ENCODE assay signal across 8 mouse cellular contexts in the genomic region with DNA sequence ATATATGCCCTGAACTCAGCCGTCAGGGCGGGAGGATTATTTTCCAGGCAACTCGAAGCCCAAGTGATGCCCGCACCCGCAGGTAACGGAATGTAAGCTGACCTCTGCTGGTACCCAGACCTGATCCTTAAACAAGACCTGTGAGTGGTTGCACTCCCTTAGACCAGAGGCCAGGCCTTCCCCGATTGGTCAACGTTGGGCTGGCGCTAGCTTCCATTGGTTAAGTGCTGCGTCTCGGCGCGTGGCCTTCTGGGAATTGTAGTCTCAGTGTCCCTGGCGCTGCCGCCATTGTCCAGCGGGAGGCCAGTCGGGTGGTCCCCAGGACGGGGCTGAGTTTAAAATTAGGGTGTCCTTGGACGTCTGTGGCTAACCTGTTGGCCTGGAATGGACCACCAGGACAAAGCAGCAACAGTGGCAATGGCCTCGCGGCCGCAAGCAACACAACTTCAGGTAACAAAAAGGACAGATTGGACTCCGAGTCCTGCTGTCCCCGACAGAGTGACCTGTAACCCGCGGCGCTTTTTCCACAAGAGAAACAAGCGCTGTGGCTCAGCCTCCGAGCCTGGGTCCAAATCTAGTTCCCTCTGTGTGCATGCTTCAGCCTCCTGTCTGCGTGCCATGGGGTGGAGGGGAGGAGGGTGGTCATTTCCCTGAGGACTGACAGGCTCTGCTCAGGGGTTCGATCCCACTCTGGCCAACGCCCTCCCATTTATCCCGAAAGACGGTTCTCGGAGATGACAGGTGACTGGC. TPM values are rescaled to one million over a fixed set of nuclear protein-coding genes. Genes with fewer than 3 reads are reported as not detected.
DNase-seq lines count a peak whose midpoint lies in the region; ATAC-seq and TF ChIP-seq lines count a peak whose summit lies in the region.

A gene (plus strand): TSS at position 267 of the 750 bp plus-strand sequence.

- peak; percentile 29; the same call in 1 of the 2 replicates for TF ChIP-seq CTCF in lung, postnatal 0 days (IDR thresholded peaks at IDR 0.05)

- peak; percentile 100 for ATAC-seq in frontal cortex, adult (ENCODE audit: low TSS enrichment)
- peak; percentile 100 for ATAC-seq in lung, postnatal 0 days

- peak within 1 kb of the TSS; percentile 72 for H3K4me3 ChIP-seq in hindbrain, embryonic 10.5 days
- H3K4me3 ChIP-seq in lung, postnatal 0 days (ENCODE audit: low read depth, low read length), result peak within 1 kb of the TSS; percentile 61

- peak within 1 kb of the TSS; percentile 57 for H3K9ac ChIP-seq in lung, postnatal 0 days (replicated peaks; ENCODE audit: low read depth)

- H3K27me3 ChIP-seq in hindbrain, embryonic 10.5 days (ENCODE audit: insufficient read depth, poor library complexity, severe bottlenecking), result no peaks in the 10 kb centered on the region
- H3K27me3 ChIP-seq in lung, postnatal 0 days (replicated peaks; ENCODE audit: insufficient read depth, low read length), result no peaks in the 10 kb centered on the region

- TF ChIP-seq EP300 in lung, postnatal 0 days (IDR thresholded peaks at IDR 0.05), result no peak

- 1% methylated on average over 35 of the region's 35 CpGs for WGBS in hindbrain, embryonic 10.5 days
- WGBS in lung, postnatal 0 days, result under 1% methylated on average over 35 of the region's 35 CpGs

- peaks cover 11% of the 10 kb centered on the region for H3K4me1 ChIP-seq in hindbrain, embryonic 10.5 days (replicated peaks)
- H3K4me1 ChIP-seq in lung, postnatal 0 days (ENCODE audit: insufficient read depth, low read depth, low read length), result 0 out of 2 replicates have a peak, but pooled peaks cover 5% of the 10 kb centered on the region

- peak within 1 kb of the TSS; percentile 88 for H3K27ac ChIP-seq in hindbrain, embryonic 10.5 days
- no peak within 1 kb of the TSS for H3K27ac ChIP-seq in lung, postnatal 0 days (ENCODE audit: low read length)

- H3K36me3 ChIP-seq in hindbrain, embryonic 10.5 days, result peaks cover 26% of the 10 kb centered on the region
- H3K36me3 ChIP-seq in lung, postnatal 0 days (ENCODE audit: insufficient read depth, low read length), result 0 out of 2 replicates have a peak, but pooled peaks cover 6% of the 10 kb centered on the region

- peak; percentile 95 for DNase-seq in MN1 (ENCODE audit: low spot score)
- peak; percentile 97 for DNase-seq in cerebellum, adult 9-10 months
- peak; percentile 95 for DNase-seq in hindbrain, embryonic 10.5 days (ENCODE audit: low spot score)
- DNase-seq in layer of hippocampus, adult 9-11 months, result peak; percentile 96
- peak; percentile 97 for DNase-seq in lung, postnatal 0 days (ENCODE audit: low spot score)
- DNase-seq in ovary, postnatal 14 days (ENCODE audit: low spot score), result peak; percentile 87
- peak; percentile 91 for DNase-seq in thymus, postnatal 14 days

- peak within 1 kb of the TSS; percentile 73 for H3K4me2 ChIP-seq in lung, postnatal 0 days (replicated peaks; ENCODE audit: low read depth, low read length)

- no peaks in the 10 kb centered on the region for H3K9me3 ChIP-seq in hindbrain, embryonic 10.5 days
- H3K9me3 ChIP-seq in lung, postnatal 0 days (ENCODE audit: low read length), result no peaks in the 10 kb centered on the region

RNA-seq across cellular contexts. Expression of the gene that starts here (rescaled TPM):
- 4.7 and 4.9 TPM in 2 replicates for polyA plus RNA-seq in hindbrain, embryonic 10.5 days (2016; fragmentation: Nextera tagmentation; extraction: Ambion mirVana)
- 2.5 TPM in 2 replicates for polyA plus RNA-seq in lung, postnatal 0 days (2015; fragmentation: Nextera tagmentation; extraction: Ambion mirVana)
